Mouse (Mus musculus): ENCODE results near the gene Gfpt1. TPM values are rescaled to one million over a fixed set of nuclear protein-coding genes. Genes with fewer than 3 reads are reported as not detected.

Gene Gfpt1
- polyA plus RNA-seq (2011; ENCODE audit: insufficient read depth, insufficient read length, low replicate concordance, missing spikeins): 6.1 and 11.5 TPM in 2 replicates

- Histone ChIP-seq H3K27ac (ENCODE audit: control insufficient read depth, insufficient read depth, low read depth, low read length, poor library complexity) (peak within 1 kb of the TSS; percentile 96), H3K4me1 (ENCODE audit: control insufficient read depth, insufficient read depth, low read length) (peaks cover 5% of the 10 kb centered on the region; the same call in 1 of the 2 replicates), H3K4me3 (replicated peaks; ENCODE audit: control insufficient read depth, low read depth, low read length) (peak within 1 kb of the TSS; percentile 95)
- WGBS: under 1% methylated on average over 67 of the region's 68 CpGs
- peak; percentile 17; the same call in 1 of the 2 replicates for TF ChIP-seq CTCF (IDR thresholded peaks at IDR 0.05; ENCODE audit: control insufficient read depth, insufficient read depth, low read length)
- TF ChIP-seq POLR2A (IDR thresholded peaks at IDR 0.05; ENCODE audit: borderline replicate concordance, control insufficient read depth, low read depth, low read length): peak; percentile 89
Observed at GRCm38 (mm10) chr6:87042337-87043130, at the start of gene Gfpt1. Gfpt1 (plus strand) TSS chr6:87042846.

DNA sequence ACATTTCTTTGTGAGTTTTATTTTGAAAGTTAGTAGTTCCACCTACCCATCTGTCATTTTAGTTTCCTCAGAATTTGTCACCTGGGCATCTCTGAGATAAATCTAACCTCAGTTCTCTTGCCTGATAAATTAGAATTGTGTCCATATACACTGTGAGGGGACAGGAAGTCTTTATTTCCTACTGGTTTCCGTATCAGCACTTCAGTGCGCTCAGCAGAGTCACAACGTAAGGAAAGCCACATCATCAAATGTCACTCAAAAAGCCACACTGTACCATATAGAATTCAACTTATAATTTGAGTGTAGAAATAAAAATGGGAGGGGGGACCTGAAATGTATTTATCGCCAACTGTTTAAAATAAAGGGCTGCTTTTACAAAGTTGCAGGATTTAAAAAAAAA lies 48.4 kb upstream of the Gfpt1 start:
- TF ChIP-seq POLR2A (IDR thresholded peaks at IDR 0.05; ENCODE audit: borderline replicate concordance, control insufficient read depth, low read depth, low read length): no peak
- Histone ChIP-seq H3K4me3 (replicated peaks; ENCODE audit: control insufficient read depth, low read depth, low read length) (no peak overlapping the region), H3K27ac (ENCODE audit: control insufficient read depth, insufficient read depth, low read depth, low read length, poor library complexity) (no peak overlapping the region), H3K4me1 (ENCODE audit: control insufficient read depth, insufficient read depth, low read length) (no peaks in the 10 kb centered on the region)
- WGBS: 20% methylated on average over 4 of the region's 4 CpGs

GRCm38 (mm10) chr6:86996629-86997307 lies 45.9 kb upstream of the Gfpt1 start:
- 84% methylated on average over 5 of the region's 5 CpGs for WGBS
- H3K27ac ChIP-seq (ENCODE audit: control insufficient read depth, insufficient read depth, low read depth, low read length, poor library complexity): no peak overlapping the region
- no peaks in the 10 kb centered on the region; the same call in 1 of the 2 replicates for H3K4me1 ChIP-seq (ENCODE audit: control insufficient read depth, insufficient read depth, low read length)
- no peak overlapping the region for H3K4me3 ChIP-seq (replicated peaks; ENCODE audit: control insufficient read depth, low read depth, low read length)
- TF ChIP-seq POLR2A (IDR thresholded peaks at IDR 0.05; ENCODE audit: borderline replicate concordance, control insufficient read depth, low read depth, low read length) (no peak), CTCF (IDR thresholded peaks at IDR 0.05; ENCODE audit: control insufficient read depth, insufficient read depth, low read length) (no peak)

- Histone ChIP-seq H3K4me1 (ENCODE audit: control insufficient read depth, insufficient read depth, low read length) (no peaks in the 10 kb centered on the region; the same call in 1 of the 2 replicates), H3K4me3 (replicated peaks; ENCODE audit: control insufficient read depth, low read depth, low read length) (no peak overlapping the region), H3K27ac (ENCODE audit: control insufficient read depth, insufficient read depth, low read depth, low read length, poor library complexity) (no peak overlapping the region)
- TF ChIP-seq POLR2A (IDR thresholded peaks at IDR 0.05; ENCODE audit: borderline replicate concordance, control insufficient read depth, low read depth, low read length): no peak
- TF ChIP-seq CTCF (IDR thresholded peaks at IDR 0.05; ENCODE audit: control insufficient read depth, insufficient read depth, low read length): no peak
- WGBS: 86% methylated on average over 6 of the region's 6 CpGs
Observed at GRCm38 (mm10) chr6:86997360-86997759, 45.3 kb upstream of the Gfpt1 start.

DNA sequence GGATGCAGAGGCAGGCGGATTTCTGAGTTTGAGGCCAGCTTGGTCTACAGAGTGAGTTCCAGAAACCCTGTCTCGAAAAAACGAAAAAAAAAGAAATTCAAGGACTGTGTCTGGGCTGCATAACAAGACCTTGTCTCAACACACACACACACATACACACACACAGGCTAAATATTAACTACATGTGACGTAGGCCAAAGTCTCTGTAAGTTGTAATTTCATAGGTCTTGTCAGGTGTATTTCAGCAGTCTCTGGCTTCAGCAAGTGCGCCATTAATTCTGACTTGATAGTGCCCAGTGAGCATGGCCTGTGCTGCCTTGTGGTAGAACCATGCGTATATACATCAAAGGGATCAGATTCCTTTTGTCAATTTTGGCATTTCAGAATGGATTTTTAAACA lies 40.7 kb upstream of the Gfpt1 start:
- no peak overlapping the region for H3K4me3 ChIP-seq (replicated peaks; ENCODE audit: control insufficient read depth, low read depth, low read length)
- no peak overlapping the region for H3K27ac ChIP-seq (ENCODE audit: control insufficient read depth, insufficient read depth, low read depth, low read length, poor library complexity)
- H3K4me1 ChIP-seq (ENCODE audit: control insufficient read depth, insufficient read depth, low read length): peaks cover 3% of the 10 kb centered on the region; the same call in 1 of the 2 replicates
- WGBS: 83% methylated on average over 6 of the region's 6 CpGs
- TF ChIP-seq CTCF (IDR thresholded peaks at IDR 0.05; ENCODE audit: control insufficient read depth, insufficient read depth, low read length) (no peak), POLR2A (IDR thresholded peaks at IDR 0.05; ENCODE audit: borderline replicate concordance, control insufficient read depth, low read depth, low read length) (no peak)

GRCm38 (mm10) chr6:87002521-87003055 lies 40.1 kb upstream of the Gfpt1 start:
- H3K27ac ChIP-seq (ENCODE audit: control insufficient read depth, insufficient read depth, low read depth, low read length, poor library complexity): peak overlapping the region; percentile 71; the same call in 1 of the 2 replicates

DNA sequence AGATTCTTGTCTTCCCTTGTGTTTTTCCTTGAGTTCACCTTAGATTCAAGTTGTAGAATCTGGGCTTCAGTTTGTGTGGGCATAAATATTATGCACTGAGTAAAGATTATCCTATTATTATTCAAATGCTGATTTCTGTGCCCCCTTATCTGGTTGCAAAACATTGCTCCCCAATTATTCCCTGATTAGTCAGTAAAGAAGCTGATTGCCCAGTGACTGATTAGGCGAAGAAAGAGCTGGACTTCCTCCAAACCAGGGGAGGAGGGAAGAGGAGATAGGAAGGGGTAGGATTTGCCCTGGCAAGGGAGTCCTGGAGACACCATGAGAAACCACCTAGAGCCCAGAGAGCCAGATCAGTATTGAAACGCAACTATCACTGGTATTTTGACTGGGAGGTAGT lies 38.5 kb upstream of the Gfpt1 start:
- Histone ChIP-seq H3K4me3 (replicated peaks; ENCODE audit: control insufficient read depth, low read depth, low read length) (no peak overlapping the region), H3K4me1 (ENCODE audit: control insufficient read depth, insufficient read depth, low read length) (peaks cover 3% of the 10 kb centered on the region; the same call in 1 of the 2 replicates), H3K27ac (ENCODE audit: control insufficient read depth, insufficient read depth, low read depth, low read length, poor library complexity) (no peak overlapping the region)
- 65% methylated on average over 2 of the region's 2 CpGs for WGBS
- TF ChIP-seq POLR2A (IDR thresholded peaks at IDR 0.05; ENCODE audit: borderline replicate concordance, control insufficient read depth, low read depth, low read length) (no peak), CTCF (IDR thresholded peaks at IDR 0.05; ENCODE audit: control insufficient read depth, insufficient read depth, low read length) (no peak)

More at GRCm38 (mm10) chr6:87002521-87003055, 40.1 kb upstream of the Gfpt1 start:
- peak overlapping the region; percentile 11 for H3K4me3 ChIP-seq (replicated peaks; ENCODE audit: control insufficient read depth, low read depth, low read length)
- WGBS: 5% methylated on average over 8 of the region's 8 CpGs
- peaks cover 3% of the 10 kb centered on the region; the same call in 1 of the 2 replicates for H3K4me1 ChIP-seq (ENCODE audit: control insufficient read depth, insufficient read depth, low read length)
- TF ChIP-seq CTCF (IDR thresholded peaks at IDR 0.05; ENCODE audit: control insufficient read depth, insufficient read depth, low read length): peak; percentile 74
- no peak for TF ChIP-seq POLR2A (IDR thresholded peaks at IDR 0.05; ENCODE audit: borderline replicate concordance, control insufficient read depth, low read depth, low read length)

- no peak overlapping the region for H3K27ac ChIP-seq (ENCODE audit: control insufficient read depth, insufficient read depth, low read depth, low read length, poor library complexity)
- no peak for TF ChIP-seq CTCF (IDR thresholded peaks at IDR 0.05; ENCODE audit: control insufficient read depth, insufficient read depth, low read length)
- no peak for TF ChIP-seq POLR2A (IDR thresholded peaks at IDR 0.05; ENCODE audit: borderline replicate concordance, control insufficient read depth, low read depth, low read length)
- peaks cover 5% of the 10 kb centered on the region; the same call in 1 of the 2 replicates for H3K4me1 ChIP-seq (ENCODE audit: control insufficient read depth, insufficient read depth, low read length)
- H3K4me3 ChIP-seq (replicated peaks; ENCODE audit: control insufficient read depth, low read depth, low read length): no peak overlapping the region
Observed at GRCm38 (mm10) chr6:87005577-87005976, 37.1 kb upstream of the Gfpt1 start.

Data from bone marrow, adult 2 months (tissue).